Mouse (Mus musculus) kidney, embryonic 16.5 days (tissue): ENCODE data around the gene Ppp1r3c. TPM values are rescaled to one million over a fixed set of nuclear protein-coding genes. Genes with fewer than 3 reads are reported as not detected.
"Not testable (repeated sequence)": the region's sequence is repeated elsewhere in the genome, so short reads cannot be mapped to it uniquely, and the experiment has no call there.

ENCODE experiments used
- ATAC-seq: fragments of 200-750 bp; cut with Nextera tagmentation; 2 replicates; pipeline ENCODE4 v1.8.0; 2017; ENCODE audit warnings: moderate TSS enrichment; ENCODE audit not compliant: low FRiP score, low TSS enrichment
- H3K27ac ChIP-seq: fragments of 300-500 bp; sonication (generic); 2 replicates; pipeline ENCODE4 v1.5.1; 2014; ENCODE audit warnings: low read length
- H3K27me3 ChIP-seq: fragments of 300-500 bp; sonication (generic); 2 replicates; pipeline ENCODE4 v1.6.1; 2014; ENCODE audit warnings: low read length, control low read depth, mixed read lengths; ENCODE audit not compliant: insufficient read depth
- H3K36me3 ChIP-seq: fragments of 300-500 bp; sonication (generic); 2 replicates; pipeline ENCODE4 v1.6.1; 2014; ENCODE audit warnings: low read length, control low read depth, mixed read lengths; ENCODE audit not compliant: insufficient read depth
- H3K4me1 ChIP-seq: fragments of 300-500 bp; sonication (generic); 2 replicates; pipeline ENCODE4 v1.6.1; 2014; ENCODE audit warnings: low read length, control low read depth, mixed read lengths; ENCODE audit not compliant: insufficient read depth
- H3K4me2 ChIP-seq: fragments of 300-500 bp; sonication (generic); replicated peaks from 2 replicates; pipeline ENCODE4 v1.6.1; 2014; ENCODE audit warnings: low read depth, low read length
- H3K4me3 ChIP-seq: fragments of 300-500 bp; sonication (generic); 2 replicates; pipeline ENCODE4 v1.5.1; 2014; ENCODE audit warnings: mild to moderate bottlenecking, low read length
- H3K9ac ChIP-seq: fragments of 300-500 bp; sonication (generic); replicated peaks from 2 replicates; pipeline ENCODE4 v1.6.1; 2014; ENCODE audit warnings: low read length
- H3K9me3 ChIP-seq: fragments of 300-500 bp; sonication (generic); 2 replicates; pipeline ENCODE4 v1.6.1; 2016; ENCODE audit warnings: low read length, control low read depth
- WGBS: fragments of 180-500 bp; shearing (Covaris S2); extraction: QIAGEN DNeasy Blood & Tissue Kit; methylation state at CpG from one replicate; pipeline ENCODE4 v1.1.7; 2014; 5-methylcytosine and 5-hydroxymethylcytosine counted together
- polyA plus RNA-seq: library from polyadenylated mRNA; unstranded; fragments of >200 nt; fragmentation: Nextera tagmentation; extraction: Ambion mirVana; gene quantifications from 2 replicates; pipeline ENCODE4 v1.2.1, GENCODE M21; 2015

Ppp1r3c gene
- polyA plus RNA-seq, 1 experiment from 2014 or later, result 24.5 TPM

DNA sequence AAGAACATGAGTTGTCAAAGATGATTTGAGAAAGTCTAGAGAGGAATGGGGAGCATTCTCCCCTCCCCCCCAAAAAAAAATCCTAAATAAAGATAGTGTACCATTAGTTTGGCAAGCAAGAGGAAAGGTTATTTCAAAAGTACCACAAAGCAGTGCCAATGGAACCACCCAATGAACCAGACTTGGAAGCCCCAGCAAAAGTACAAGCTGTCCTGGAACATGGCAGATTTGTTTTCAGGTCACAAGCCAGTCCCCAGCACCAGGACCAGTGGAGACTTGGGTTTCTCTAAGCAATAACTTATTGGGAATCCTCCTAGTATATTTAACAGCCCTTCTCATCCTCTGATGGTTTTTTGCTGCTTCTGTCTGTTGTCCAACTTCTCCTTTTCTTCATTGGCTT is 12.5 kb upstream of the Ppp1r3c start:
- H3K4me3 ChIP-seq, result no peak overlapping the region
- H3K4me2 ChIP-seq, result no peak overlapping the region
- no peaks in the 10 kb centered on the region for H3K9me3 ChIP-seq
- no peak overlapping the region for H3K9ac ChIP-seq
- no peak overlapping the region for H3K27ac ChIP-seq
- no peaks in the 10 kb centered on the region for H3K36me3 ChIP-seq
- no peaks in the 10 kb centered on the region for H3K4me1 ChIP-seq
- no peak for ATAC-seq
- no peaks in the 10 kb centered on the region for H3K27me3 ChIP-seq

DNA sequence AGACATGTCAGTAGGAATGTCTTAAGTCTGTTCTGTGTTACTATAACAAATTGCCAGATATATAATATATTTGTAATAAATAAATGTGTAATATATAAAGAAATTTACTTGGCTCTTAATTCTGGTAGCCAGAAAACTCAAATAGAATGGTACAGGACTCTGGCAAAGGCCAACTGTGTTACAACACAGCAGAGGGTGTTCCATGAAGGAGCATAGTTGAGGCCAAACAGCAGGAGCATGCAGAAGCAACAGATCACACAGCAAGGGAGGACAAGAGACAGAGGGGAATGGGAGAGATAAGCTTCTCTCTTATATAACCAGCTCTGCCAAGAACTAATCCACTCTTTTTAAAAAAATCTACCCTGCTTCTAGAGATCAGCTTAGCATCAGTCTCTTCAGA is 5.9 kb upstream of the Ppp1r3c start:
- peaks cover 5% of the 10 kb centered on the region; the same call in 1 of the 2 replicates for H3K9me3 ChIP-seq
- no peak overlapping the region for H3K4me2 ChIP-seq
- no peak overlapping the region for H3K27ac ChIP-seq
- H3K27me3 ChIP-seq, result no peaks in the 10 kb centered on the region
- H3K36me3 ChIP-seq, result no peaks in the 10 kb centered on the region
- no peak overlapping the region for H3K4me3 ChIP-seq
- no peak overlapping the region for H3K9ac ChIP-seq
- ATAC-seq, result no peak
- H3K4me1 ChIP-seq, result peaks cover 2% of the 10 kb centered on the region

DNA sequence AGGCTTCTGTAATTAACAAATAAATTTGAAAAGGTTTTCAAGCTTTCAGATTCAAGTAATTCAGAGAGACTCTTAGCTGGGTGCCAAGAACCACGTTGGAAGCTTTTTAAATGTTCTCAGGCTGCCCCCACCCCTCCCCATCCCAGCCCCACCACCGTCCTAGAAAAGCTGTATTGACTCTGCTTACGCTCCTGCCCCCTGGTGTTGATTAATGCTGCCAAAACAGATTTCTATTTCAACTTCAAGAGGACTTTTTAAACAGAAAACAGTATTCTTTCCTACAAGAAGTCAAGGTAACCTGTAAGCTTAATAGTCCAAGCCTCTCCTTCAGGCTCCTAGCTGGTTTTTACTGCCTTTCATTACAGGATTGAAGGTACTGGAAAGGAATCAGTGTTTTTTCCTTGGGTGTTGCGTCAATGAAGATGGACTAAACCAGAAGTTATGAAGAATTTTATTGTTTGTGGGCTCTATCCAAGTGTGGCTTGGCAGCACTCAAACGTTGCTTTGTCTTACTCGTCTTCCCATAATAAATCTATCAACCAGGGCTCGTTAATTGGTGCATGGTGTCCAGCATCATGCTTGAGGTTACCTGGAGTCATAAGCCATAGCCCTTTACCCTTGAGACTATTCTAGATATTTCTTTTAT is 3.2 kb upstream of the Ppp1r3c start:
- Histone ChIP-seq H3K4me1 (peaks cover 6% of the 10 kb centered on the region), H3K4me2 (no peak overlapping the region), H3K4me3 (no peak overlapping the region), H3K9ac (no peak overlapping the region), H3K27me3 (no peaks in the 10 kb centered on the region), H3K9me3 (peaks cover 5% of the 10 kb centered on the region; the same call in 1 of the 2 replicates), H3K27ac (no peak overlapping the region), H3K36me3 (no peaks in the 10 kb centered on the region)
- 33% methylated on average over 7 of the region's 7 CpGs for WGBS
- ATAC-seq, result no peak

DNA sequence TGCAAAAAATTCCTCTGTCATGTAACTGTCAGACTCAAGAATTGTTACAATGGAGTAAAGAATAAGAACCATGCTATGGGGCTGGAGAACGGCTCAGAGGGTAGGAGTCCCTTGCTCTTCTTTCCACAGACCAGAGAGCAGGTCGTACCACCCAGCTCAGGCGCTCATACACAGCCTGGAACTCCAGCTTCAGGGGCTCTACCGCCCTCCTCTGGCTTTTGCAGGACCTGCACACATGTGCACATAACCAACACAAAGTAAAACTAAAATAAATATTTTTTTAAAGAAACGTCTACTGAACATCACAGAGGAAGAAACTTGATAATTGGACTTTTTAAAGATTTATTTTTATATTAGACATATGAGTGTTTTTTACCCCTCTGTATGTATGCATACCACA is 1.6 kb upstream of the Ppp1r3c start:
- H3K27ac ChIP-seq, result no peak overlapping the region

DNA sequence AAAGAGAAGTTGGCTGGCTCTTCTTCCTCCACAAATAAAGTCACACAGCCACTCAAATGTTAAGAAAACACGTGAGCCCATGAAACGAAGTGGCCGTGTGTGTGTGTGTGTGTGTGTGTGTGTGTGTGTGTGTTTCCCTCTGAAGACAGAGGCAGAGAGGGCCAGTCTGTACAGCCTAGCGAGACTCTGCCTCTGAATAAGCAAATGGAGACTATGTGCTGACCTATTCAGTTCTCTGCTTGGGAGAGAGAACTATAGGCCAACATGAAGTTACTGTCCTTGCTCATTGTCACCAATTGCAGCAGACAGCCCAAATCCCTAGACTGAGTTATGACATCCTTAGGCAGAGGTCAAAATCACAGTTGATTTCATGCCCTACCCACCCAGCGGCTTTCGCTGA is 634 bp upstream of the Ppp1r3c start:
- peaks cover 5% of the 10 kb centered on the region; the same call in 1 of the 2 replicates for H3K9me3 ChIP-seq
- peak overlapping the region; percentile 92 for H3K27ac ChIP-seq
- peaks cover 20% of the 10 kb centered on the region for H3K36me3 ChIP-seq
- peak; percentile 67 for ATAC-seq
- 23% methylated on average over 6 of the region's 6 CpGs for WGBS
- peak overlapping the region; percentile 75 for H3K4me2 ChIP-seq
- H3K9ac ChIP-seq, result peak overlapping the region; percentile 73
- no peaks in the 10 kb centered on the region for H3K27me3 ChIP-seq
- peaks cover 6% of the 10 kb centered on the region for H3K4me1 ChIP-seq
- peak overlapping the region; percentile 61 for H3K4me3 ChIP-seq

More for the DNA sequence above, 1.6 kb upstream of the Ppp1r3c start:
- Histone ChIP-seq H3K36me3 (peaks cover 11% of the 10 kb centered on the region), H3K9ac (no peak overlapping the region), H3K27me3 (no peaks in the 10 kb centered on the region), H3K4me1 (peaks cover 6% of the 10 kb centered on the region), H3K4me2 (no peak overlapping the region), H3K4me3 (no peak overlapping the region), H3K9me3 (peaks cover 5% of the 10 kb centered on the region; the same call in 1 of the 2 replicates)
- ATAC-seq, result no peak
- 80% methylated on average over 5 of the region's 5 CpGs for WGBS

DNA sequence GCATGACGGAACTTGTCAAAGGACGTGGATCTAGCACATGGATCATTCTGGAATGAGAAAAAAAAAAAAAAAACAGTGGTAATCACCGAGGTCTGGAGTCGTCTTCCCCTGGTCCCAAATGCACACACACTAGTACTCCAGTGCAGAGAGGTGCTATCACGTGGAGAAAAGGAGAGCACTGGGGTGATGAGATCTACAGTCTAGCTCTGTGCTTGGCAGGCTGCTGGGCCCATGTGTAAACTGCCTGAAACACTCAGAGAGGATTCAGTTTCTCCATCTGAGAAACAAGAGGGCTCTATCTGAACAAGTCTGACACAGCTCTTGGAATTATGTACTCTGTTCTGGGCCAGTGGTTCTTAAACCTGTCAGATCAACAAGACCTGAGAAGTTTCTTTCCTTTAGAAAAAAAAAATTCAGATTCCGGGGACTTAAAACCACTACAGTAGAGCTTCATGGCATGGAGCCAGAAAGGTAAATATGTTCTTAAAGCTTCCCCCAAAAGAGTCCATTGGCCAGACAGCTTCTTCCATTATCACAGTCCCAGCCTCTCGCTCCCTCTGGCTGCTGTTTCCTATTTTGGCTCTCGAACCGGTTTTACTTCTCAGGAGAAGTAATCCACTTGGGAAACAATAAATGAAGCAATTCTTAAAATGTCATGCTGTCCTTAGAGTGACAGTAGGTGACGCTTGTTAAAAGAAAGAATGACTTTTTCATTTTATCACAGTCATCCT is 2.0 kb downstream of the Ppp1r3c start:
- peaks cover 6% of the 10 kb centered on the region for H3K4me1 ChIP-seq
- H3K9me3 ChIP-seq, result peaks cover 5% of the 10 kb centered on the region; the same call in 1 of the 2 replicates
- H3K36me3 ChIP-seq, result peaks cover 23% of the 10 kb centered on the region
- 76% methylated on average over 10 of the region's 10 CpGs for WGBS
- peak overlapping the region; percentile 17 for H3K4me2 ChIP-seq
- H3K27me3 ChIP-seq, result no peaks in the 10 kb centered on the region
- H3K27ac ChIP-seq, result no peak overlapping the region
- H3K4me3 ChIP-seq, result peak overlapping the region; percentile 23
- H3K9ac ChIP-seq, result no peak overlapping the region
- ATAC-seq, result no peak

DNA sequence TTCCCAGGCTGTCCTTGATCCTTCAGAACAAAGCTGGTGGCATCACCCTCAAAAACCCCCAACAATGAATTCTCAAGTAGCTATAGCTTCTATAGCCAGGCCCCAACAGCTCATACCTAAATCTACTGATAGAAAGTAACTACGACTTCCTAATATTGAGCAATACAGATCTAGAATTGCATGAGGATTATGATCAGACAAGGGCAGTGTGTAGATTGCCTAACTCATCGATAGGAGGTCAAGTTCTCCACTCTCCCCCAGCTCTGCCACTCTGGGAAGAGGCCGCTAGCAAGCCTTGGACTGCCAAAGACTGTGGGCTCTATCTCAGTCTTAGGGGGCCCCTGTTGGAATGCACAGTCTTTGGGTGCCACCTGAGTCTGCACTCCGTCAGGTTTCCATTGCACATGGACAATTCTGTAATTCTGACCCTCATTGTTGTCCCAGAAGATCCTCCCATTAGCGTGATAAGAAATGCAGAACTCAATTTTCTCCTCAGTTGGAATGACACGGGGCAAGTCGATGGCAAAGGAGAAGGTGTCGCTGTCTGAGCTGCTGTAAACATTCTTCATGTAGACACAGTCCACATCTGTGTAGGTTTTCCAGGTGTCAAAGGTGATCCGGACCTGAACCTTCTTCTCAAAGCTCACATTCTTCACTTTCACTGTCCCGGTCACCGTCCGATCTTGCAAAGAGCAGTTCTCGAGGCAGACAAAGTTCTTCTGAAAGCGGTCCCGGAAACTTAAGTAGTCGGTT is 3.1 kb downstream of the Ppp1r3c start:
- Histone ChIP-seq H3K36me3 (peaks cover 23% of the 10 kb centered on the region), H3K4me1 (peaks cover 6% of the 10 kb centered on the region), H3K4me3 (no peak overlapping the region), H3K9me3 (peaks cover 4% of the 10 kb centered on the region; the same call in 1 of the 2 replicates), H3K27me3 (no peaks in the 10 kb centered on the region), H3K9ac (no peak overlapping the region), H3K27ac (no peak overlapping the region), H3K4me2 (no peak overlapping the region)
- 92% methylated on average over 16 of the region's 16 CpGs for WGBS
- no peak for ATAC-seq

DNA sequence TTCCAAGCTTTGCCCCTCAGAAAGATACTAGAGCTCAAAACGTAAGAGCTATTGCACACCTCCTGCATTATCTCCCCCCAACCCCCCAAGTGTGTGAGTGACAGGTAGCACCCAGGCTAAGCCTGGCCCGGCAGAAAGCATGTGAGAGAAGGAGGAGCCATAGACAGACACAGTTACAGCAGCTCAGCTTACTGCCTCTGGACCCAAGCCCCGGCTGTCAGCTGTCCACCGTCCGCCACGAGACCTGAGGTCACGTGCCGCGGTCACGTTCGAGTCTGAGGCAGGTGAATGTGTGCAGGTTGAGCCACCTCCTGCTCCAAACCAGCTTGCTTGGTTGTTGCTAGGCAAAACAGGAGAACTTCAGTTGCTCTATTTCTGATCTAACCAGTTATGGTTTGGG is 5.1 kb downstream of the Ppp1r3c start:
- Histone ChIP-seq H3K4me1 (no peaks in the 10 kb centered on the region), H3K9ac (no peak overlapping the region), H3K9me3 (no peaks in the 10 kb centered on the region), H3K27me3 (no peaks in the 10 kb centered on the region), H3K27ac (no peak overlapping the region), H3K36me3 (peaks cover 23% of the 10 kb centered on the region), H3K4me3 (no peak overlapping the region), H3K4me2 (no peak overlapping the region)
- 0 out of 2 replicates have a peak, but pooled peaks have one; percentile 27 for ATAC-seq
- 83% methylated on average over 11 of the region's 11 CpGs for WGBS

DNA sequence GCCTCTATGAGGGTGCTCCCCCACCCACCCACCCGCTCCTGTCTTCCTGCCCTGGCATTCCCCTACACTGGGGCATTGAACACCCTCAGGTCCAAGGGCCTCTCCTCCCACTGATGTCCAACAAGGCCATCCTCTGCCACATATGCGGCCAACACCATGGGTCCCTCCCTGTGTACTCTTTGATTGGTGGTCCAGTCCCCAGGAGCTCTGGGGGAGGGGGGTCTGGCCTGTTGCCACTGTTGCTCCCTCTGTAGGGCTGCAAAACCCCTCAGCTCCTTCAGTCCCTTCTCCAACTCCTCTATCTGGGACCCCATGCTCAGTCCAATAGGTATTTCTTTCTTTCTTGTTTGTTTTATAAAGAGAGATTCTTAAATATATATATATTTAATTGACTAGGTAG is 6.0 kb downstream of the Ppp1r3c start:
- not testable (repeated sequence) for H3K4me3 ChIP-seq, ATAC-seq, H3K27ac ChIP-seq, H3K9me3 ChIP-seq, H3K9ac ChIP-seq, H3K4me2 ChIP-seq, H3K27me3 ChIP-seq, H3K4me1 ChIP-seq
- peaks cover 23% of the 10 kb centered on the region for H3K36me3 ChIP-seq
- 81% methylated on average over 2 of the region's 2 CpGs for WGBS
